Mouse (Mus musculus): ENCODE measurements around the gene Rfx4. TPM values are rescaled to one million over a fixed set of nuclear protein-coding genes. Genes with fewer than 3 reads are reported as not detected.
A peak's percentile ranks its signal among the peaks of the same experiment; 100 is the strongest.

Rfx4 gene
- polyA plus RNA-seq (2015; fragmentation: Nextera tagmentation; extraction: Ambion mirVana), result not detected in 2 replicates

- no peaks in the 10 kb centered on the region for H3K9me3 ChIP-seq (replicated peaks; ENCODE audit: control insufficient read depth, low read length)
- no peak within 1 kb of the TSS for H3K4me3 ChIP-seq (ENCODE audit: low read depth, low read length)
- no peak for ATAC-seq (ENCODE audit: low read depth)
- WGBS (ENCODE audit: insufficient replicate concordance), result under 1% methylated on average over 24 of the region's 24 CpGs
- H3K27me3 ChIP-seq (ENCODE audit: control insufficient read depth, insufficient read depth, low read depth, low read length), result peaks cover 90% of the 10 kb centered on the region
- no peaks in the 10 kb centered on the region for H3K36me3 ChIP-seq (ENCODE audit: control insufficient read depth, insufficient read depth)
- no peaks in the 10 kb centered on the region; the same call in 1 of the 2 replicates for H3K4me1 ChIP-seq (ENCODE audit: control insufficient read depth, low read depth, low read length)
- H3K4me2 ChIP-seq (ENCODE audit: low read depth, low read length), result peak within 1 kb of the TSS; percentile 36; the same call in 1 of the 2 replicates
- no peak within 1 kb of the TSS for H3K9ac ChIP-seq (ENCODE audit: low read depth, low read length)
- H3K27ac ChIP-seq (ENCODE audit: low read length), result no peak within 1 kb of the TSS
These were observed at the start of gene Rfx4 for GRCm38 (mm10) chr10:84755786-84756203. Gene Rfx4 (plus strand): TSS chr10:84756062.

GRCm38 (mm10) chr10:84706543-84706942, 49.3 kb upstream of the Rfx4 start:
- peaks cover 8% of the 10 kb centered on the region for H3K4me1 ChIP-seq (ENCODE audit: control insufficient read depth, low read depth, low read length)
- no peaks in the 10 kb centered on the region for H3K27me3 ChIP-seq (ENCODE audit: control insufficient read depth, insufficient read depth, low read depth, low read length)
- no peak overlapping the region for H3K27ac ChIP-seq (ENCODE audit: low read length)
- no peaks in the 10 kb centered on the region; the same call in 1 of the 2 replicates for H3K36me3 ChIP-seq (ENCODE audit: control insufficient read depth, insufficient read depth)
- 73% methylated on average over 8 of the region's 8 CpGs for WGBS (ENCODE audit: insufficient replicate concordance)
- H3K4me2 ChIP-seq (ENCODE audit: low read depth, low read length), result no peak overlapping the region
- no peak for ATAC-seq (ENCODE audit: low read depth)
- no peaks in the 10 kb centered on the region for H3K9me3 ChIP-seq (replicated peaks; ENCODE audit: control insufficient read depth, low read length)
- no peak overlapping the region for H3K4me3 ChIP-seq (ENCODE audit: low read depth, low read length)
- H3K9ac ChIP-seq (ENCODE audit: low read depth, low read length), result no peak overlapping the region

GRCm38 (mm10) chr10:84707226-84707625, 48.6 kb upstream of the Rfx4 start:
- H3K9me3 ChIP-seq (replicated peaks; ENCODE audit: control insufficient read depth, low read length), result no peaks in the 10 kb centered on the region
- H3K36me3 ChIP-seq (ENCODE audit: control insufficient read depth, insufficient read depth), result no peaks in the 10 kb centered on the region; the same call in 1 of the 2 replicates
- 0 out of 2 replicates have a peak overlapping the region, but pooled peaks have one; percentile 29 for H3K27ac ChIP-seq (ENCODE audit: low read length)
- ATAC-seq (ENCODE audit: low read depth), result peak; percentile 56
- H3K4me1 ChIP-seq (ENCODE audit: control insufficient read depth, low read depth, low read length), result peaks cover 2% of the 10 kb centered on the region; the same call in 1 of the 2 replicates
- no peak overlapping the region for H3K4me3 ChIP-seq (ENCODE audit: low read depth, low read length)
- H3K9ac ChIP-seq (ENCODE audit: low read depth, low read length), result no peak overlapping the region
- 58% methylated on average over 6 of the region's 6 CpGs for WGBS (ENCODE audit: insufficient replicate concordance)
- no peaks in the 10 kb centered on the region for H3K27me3 ChIP-seq (ENCODE audit: control insufficient read depth, insufficient read depth, low read depth, low read length)
- H3K4me2 ChIP-seq (ENCODE audit: low read depth, low read length), result no peak overlapping the region

GRCm38 (mm10) chr10:84707752-84708530, 47.9 kb upstream of the Rfx4 start:
- 68% methylated on average over 14 of the region's 14 CpGs for WGBS (ENCODE audit: insufficient replicate concordance)
- Histone ChIP-seq H3K27ac (ENCODE audit: low read length) (0 out of 2 replicates have a peak overlapping the region, but pooled peaks have one; percentile 29), H3K4me3 (ENCODE audit: low read depth, low read length) (no peak overlapping the region), H3K4me2 (ENCODE audit: low read depth, low read length) (no peak overlapping the region), H3K36me3 (ENCODE audit: control insufficient read depth, insufficient read depth) (no peaks in the 10 kb centered on the region), H3K9ac (ENCODE audit: low read depth, low read length) (no peak overlapping the region), H3K27me3 (ENCODE audit: control insufficient read depth, insufficient read depth, low read depth, low read length) (no peaks in the 10 kb centered on the region), H3K9me3 (replicated peaks; ENCODE audit: control insufficient read depth, low read length) (no peaks in the 10 kb centered on the region), H3K4me1 (ENCODE audit: control insufficient read depth, low read depth, low read length) (no peaks in the 10 kb centered on the region; the same call in 1 of the 2 replicates)
- ATAC-seq (ENCODE audit: low read depth), result no peak

GRCm38 (mm10) chr10:84710192-84710591, 45.7 kb upstream of the Rfx4 start:
- no peak for ATAC-seq (ENCODE audit: low read depth)
- Histone ChIP-seq H3K36me3 (ENCODE audit: control insufficient read depth, insufficient read depth) (no peaks in the 10 kb centered on the region), H3K27me3 (ENCODE audit: control insufficient read depth, insufficient read depth, low read depth, low read length) (no peaks in the 10 kb centered on the region), H3K9me3 (replicated peaks; ENCODE audit: control insufficient read depth, low read length) (no peaks in the 10 kb centered on the region), H3K4me2 (ENCODE audit: low read depth, low read length) (no peak overlapping the region), H3K4me3 (ENCODE audit: low read depth, low read length) (no peak overlapping the region), H3K9ac (ENCODE audit: low read depth, low read length) (no peak overlapping the region), H3K27ac (ENCODE audit: low read length) (no peak overlapping the region), H3K4me1 (ENCODE audit: control insufficient read depth, low read depth, low read length) (no peaks in the 10 kb centered on the region; the same call in 1 of the 2 replicates)
- 69% methylated on average over 4 of the region's 4 CpGs for WGBS (ENCODE audit: insufficient replicate concordance)

- Histone ChIP-seq H3K4me1 (ENCODE audit: control insufficient read depth, low read depth, low read length) (no peaks in the 10 kb centered on the region; the same call in 1 of the 2 replicates), H3K27me3 (ENCODE audit: control insufficient read depth, insufficient read depth, low read depth, low read length) (no peaks in the 10 kb centered on the region), H3K4me3 (ENCODE audit: low read depth, low read length) (no peak overlapping the region), H3K36me3 (ENCODE audit: control insufficient read depth, insufficient read depth) (no peaks in the 10 kb centered on the region), H3K9me3 (replicated peaks; ENCODE audit: control insufficient read depth, low read length) (no peaks in the 10 kb centered on the region), H3K9ac (ENCODE audit: low read depth, low read length) (no peak overlapping the region), H3K4me2 (ENCODE audit: low read depth, low read length) (no peak overlapping the region), H3K27ac (ENCODE audit: low read length) (no peak overlapping the region)
- no peak for ATAC-seq (ENCODE audit: low read depth)
- 58% methylated on average over 4 of the region's 4 CpGs for WGBS (ENCODE audit: insufficient replicate concordance)
These were observed 45.0 kb upstream of the Rfx4 start for GRCm38 (mm10) chr10:84710827-84711226.

GRCm38 (mm10) chr10:84711479-84711878, 44.4 kb upstream of the Rfx4 start:
- 86% methylated on average over 8 of the region's 8 CpGs for WGBS (ENCODE audit: insufficient replicate concordance)
- H3K9me3 ChIP-seq (replicated peaks; ENCODE audit: control insufficient read depth, low read length), result no peaks in the 10 kb centered on the region
- no peaks in the 10 kb centered on the region; the same call in 1 of the 2 replicates for H3K4me1 ChIP-seq (ENCODE audit: control insufficient read depth, low read depth, low read length)
- no peak overlapping the region for H3K4me2 ChIP-seq (ENCODE audit: low read depth, low read length)
- H3K9ac ChIP-seq (ENCODE audit: low read depth, low read length), result no peak overlapping the region
- H3K36me3 ChIP-seq (ENCODE audit: control insufficient read depth, insufficient read depth), result no peaks in the 10 kb centered on the region
- no peaks in the 10 kb centered on the region for H3K27me3 ChIP-seq (ENCODE audit: control insufficient read depth, insufficient read depth, low read depth, low read length)
- H3K27ac ChIP-seq (ENCODE audit: low read length), result no peak overlapping the region
- no peak for ATAC-seq (ENCODE audit: low read depth)
- H3K4me3 ChIP-seq (ENCODE audit: low read depth, low read length), result no peak overlapping the region

GRCm38 (mm10) chr10:84711940-84712339, 43.9 kb upstream of the Rfx4 start:
- no peak overlapping the region for H3K4me3 ChIP-seq (ENCODE audit: low read depth, low read length)
- H3K9me3 ChIP-seq (replicated peaks; ENCODE audit: control insufficient read depth, low read length), result no peaks in the 10 kb centered on the region
- no peak overlapping the region for H3K27ac ChIP-seq (ENCODE audit: low read length)
- no peaks in the 10 kb centered on the region for H3K36me3 ChIP-seq (ENCODE audit: control insufficient read depth, insufficient read depth)
- H3K4me1 ChIP-seq (ENCODE audit: control insufficient read depth, low read depth, low read length), result no peaks in the 10 kb centered on the region; the same call in 1 of the 2 replicates
- no peak for ATAC-seq (ENCODE audit: low read depth)
- H3K9ac ChIP-seq (ENCODE audit: low read depth, low read length), result no peak overlapping the region
- no peak overlapping the region for H3K4me2 ChIP-seq (ENCODE audit: low read depth, low read length)
- 69% methylated on average over 5 of the region's 5 CpGs for WGBS (ENCODE audit: insufficient replicate concordance)
- H3K27me3 ChIP-seq (ENCODE audit: control insufficient read depth, insufficient read depth, low read depth, low read length), result no peaks in the 10 kb centered on the region

GRCm38 (mm10) chr10:84712532-84712931, 43.3 kb upstream of the Rfx4 start:
- Histone ChIP-seq H3K27me3 (ENCODE audit: control insufficient read depth, insufficient read depth, low read depth, low read length) (no peaks in the 10 kb centered on the region), H3K9ac (ENCODE audit: low read depth, low read length) (no peak overlapping the region), H3K27ac (ENCODE audit: low read length) (no peak overlapping the region), H3K4me2 (ENCODE audit: low read depth, low read length) (no peak overlapping the region), H3K9me3 (replicated peaks; ENCODE audit: control insufficient read depth, low read length) (no peaks in the 10 kb centered on the region), H3K4me1 (ENCODE audit: control insufficient read depth, low read depth, low read length) (no peaks in the 10 kb centered on the region; the same call in 1 of the 2 replicates), H3K4me3 (ENCODE audit: low read depth, low read length) (no peak overlapping the region), H3K36me3 (ENCODE audit: control insufficient read depth, insufficient read depth) (no peaks in the 10 kb centered on the region)
- 75% methylated on average over 6 of the region's 6 CpGs for WGBS (ENCODE audit: insufficient replicate concordance)
- no peak for ATAC-seq (ENCODE audit: low read depth)

Measured in liver, embryonic 16.5 days (tissue).